Mouse (Mus musculus): ENCODE data around the gene Hnrnpm. TPM values are rescaled to one million over a fixed set of nuclear protein-coding genes. Genes with fewer than 3 reads are reported as not detected.

The Hnrnpm gene
- polyA plus RNA-seq, 1 experiment from 2014 or later, result 145 TPM

DNA sequence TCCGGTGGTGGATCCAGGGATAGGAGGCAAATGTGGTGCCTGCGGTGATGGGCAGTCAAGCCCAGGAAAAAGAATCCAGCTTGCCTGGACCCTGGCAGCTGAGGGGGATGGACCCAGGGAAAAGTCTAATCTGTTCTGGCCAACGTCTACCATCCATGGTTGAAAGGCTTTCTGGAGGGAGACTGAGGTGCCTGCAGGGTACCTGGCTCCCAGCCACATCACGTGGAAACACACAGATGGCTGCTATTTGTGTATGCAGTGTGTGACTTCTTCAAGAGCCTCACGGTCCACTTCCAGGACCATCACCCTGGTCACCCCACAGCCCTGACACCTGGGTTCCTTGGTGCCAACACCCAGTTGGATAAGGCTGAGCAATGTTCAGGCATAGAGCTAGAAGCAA lies 54.9 kb downstream of the Hnrnpm start:
- H3K36me3 ChIP-seq (ENCODE audit: control insufficient read depth, insufficient read depth), result peaks cover 15% of the 10 kb centered on the region; the same call in 1 of the 2 replicates
- no peak overlapping the region for H3K27ac ChIP-seq (ENCODE audit: low read depth, low read length)
- no peak overlapping the region for H3K4me2 ChIP-seq (replicated peaks; ENCODE audit: low read depth)
- H3K27me3 ChIP-seq (replicated peaks; ENCODE audit: control insufficient read depth, insufficient read depth, low read length), result no peaks in the 10 kb centered on the region
- 87% methylated on average over 5 of the region's 5 CpGs for WGBS
- H3K4me1 ChIP-seq (replicated peaks; ENCODE audit: control insufficient read depth, insufficient read depth, low read length), result no peaks in the 10 kb centered on the region; the same call in 1 of the 2 replicates
- no peak for TF ChIP-seq CTCF (IDR thresholded peaks at IDR 0.05; ENCODE audit: low read depth)
- H3K9me3 ChIP-seq (ENCODE audit: control insufficient read depth), result no peaks in the 10 kb centered on the region
- H3K4me3 ChIP-seq (ENCODE audit: low read depth, low read length), result no peak overlapping the region
- ATAC-seq, result no peak
- H3K9ac ChIP-seq (ENCODE audit: low read depth, low read length), result no peak overlapping the region

DNA sequence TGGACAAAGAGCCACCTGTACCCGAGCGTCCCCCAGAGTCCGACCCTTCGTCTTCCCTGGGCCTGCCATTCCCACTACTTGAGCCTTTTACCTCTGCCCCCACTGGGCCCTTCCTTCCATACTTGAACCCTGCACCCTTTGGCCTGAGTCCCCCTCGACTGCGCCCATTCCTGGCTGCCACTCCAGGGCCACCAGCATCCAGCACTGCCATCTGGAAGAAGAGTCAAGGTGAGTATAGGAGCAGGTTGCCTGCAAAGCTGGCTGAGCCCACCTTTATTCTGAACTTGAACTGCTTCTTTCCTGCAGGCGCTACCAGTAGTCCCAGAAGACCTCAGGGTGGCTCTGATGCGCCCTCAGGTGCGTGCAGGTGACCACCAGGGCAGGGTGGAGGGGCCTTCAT lies 55.4 kb downstream of the Hnrnpm start:
- no peak for TF ChIP-seq CTCF (IDR thresholded peaks at IDR 0.05; ENCODE audit: low read depth)
- Histone ChIP-seq H3K27ac (ENCODE audit: low read depth, low read length) (no peak overlapping the region), H3K9ac (ENCODE audit: low read depth, low read length) (no peak overlapping the region), H3K4me1 (replicated peaks; ENCODE audit: control insufficient read depth, insufficient read depth, low read length) (no peaks in the 10 kb centered on the region; the same call in 1 of the 2 replicates), H3K4me2 (replicated peaks; ENCODE audit: low read depth) (no peak overlapping the region), H3K4me3 (ENCODE audit: low read depth, low read length) (no peak overlapping the region), H3K9me3 (ENCODE audit: control insufficient read depth) (no peaks in the 10 kb centered on the region), H3K36me3 (ENCODE audit: control insufficient read depth, insufficient read depth) (peaks cover 15% of the 10 kb centered on the region; the same call in 1 of the 2 replicates), H3K27me3 (replicated peaks; ENCODE audit: control insufficient read depth, insufficient read depth, low read length) (no peaks in the 10 kb centered on the region)
- WGBS, result 93% methylated on average over 9 of the region's 9 CpGs
- no peak for ATAC-seq

GRCm38 (mm10) chr17:33630171-33630895 lies 56.3 kb downstream of the Hnrnpm start:
- WGBS, result 87% methylated on average over 13 of the region's 13 CpGs
- ATAC-seq, result no peak
- Histone ChIP-seq H3K9ac (ENCODE audit: low read depth, low read length) (peak overlapping the region; percentile 64; the same call in 1 of the 2 replicates), H3K4me2 (replicated peaks; ENCODE audit: low read depth) (no peak overlapping the region; the same call in 1 of the 2 replicates), H3K36me3 (ENCODE audit: control insufficient read depth, insufficient read depth) (peaks cover 15% of the 10 kb centered on the region; the same call in 1 of the 2 replicates), H3K27ac (ENCODE audit: low read depth, low read length) (no peak overlapping the region), H3K9me3 (ENCODE audit: control insufficient read depth) (no peaks in the 10 kb centered on the region), H3K4me3 (ENCODE audit: low read depth, low read length) (no peak overlapping the region), H3K27me3 (replicated peaks; ENCODE audit: control insufficient read depth, insufficient read depth, low read length) (no peaks in the 10 kb centered on the region), H3K4me1 (replicated peaks; ENCODE audit: control insufficient read depth, insufficient read depth, low read length) (no peaks in the 10 kb centered on the region; the same call in 1 of the 2 replicates)
- TF ChIP-seq CTCF (IDR thresholded peaks at IDR 0.05; ENCODE audit: low read depth), result no peak

DNA sequence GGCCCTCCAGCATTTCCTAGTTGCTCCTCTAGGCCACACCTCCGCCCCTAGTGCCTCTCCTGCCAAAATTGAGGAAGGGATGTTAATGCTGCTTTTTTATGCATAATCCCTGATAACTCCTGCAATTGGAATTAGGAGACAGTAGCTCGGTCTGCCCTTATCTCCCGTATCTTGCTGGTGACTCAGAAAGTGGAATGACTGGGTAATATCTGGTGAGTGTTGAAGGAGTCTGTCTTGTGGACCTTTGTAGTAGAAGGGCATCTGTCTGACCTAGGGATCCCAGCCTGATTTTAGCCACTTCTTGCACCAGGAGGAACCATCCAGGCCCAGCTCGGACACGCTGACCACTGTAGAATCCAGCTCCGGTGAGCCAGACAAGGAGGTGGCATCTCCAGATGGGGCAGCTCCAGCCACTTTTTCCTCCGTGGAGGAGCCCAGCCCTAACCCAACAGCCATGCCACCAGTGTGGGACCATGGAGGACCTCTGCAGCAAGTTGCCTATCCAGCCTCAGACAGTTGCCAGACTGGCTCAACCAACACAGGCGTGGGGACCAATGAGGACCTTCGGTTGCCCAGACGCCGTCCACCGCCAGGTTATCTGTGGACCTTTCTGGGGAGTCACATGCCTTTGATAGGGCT lies 57.1 kb downstream of the Hnrnpm start:
- no peaks in the 10 kb centered on the region for H3K27me3 ChIP-seq (replicated peaks; ENCODE audit: control insufficient read depth, insufficient read depth, low read length)
- H3K4me2 ChIP-seq (replicated peaks; ENCODE audit: low read depth), result peak overlapping the region; percentile 65
- WGBS, result 60% methylated on average over 12 of the region's 12 CpGs
- peak; percentile 25; the same call in 1 of the 2 replicates for ATAC-seq
- peak overlapping the region; percentile 58 for H3K4me3 ChIP-seq (ENCODE audit: low read depth, low read length)
- peak overlapping the region; percentile 64 for H3K9ac ChIP-seq (ENCODE audit: low read depth, low read length)
- no peak; the same call in 1 of the 2 replicates for TF ChIP-seq CTCF (IDR thresholded peaks at IDR 0.05; ENCODE audit: low read depth)
- H3K9me3 ChIP-seq (ENCODE audit: control insufficient read depth), result no peaks in the 10 kb centered on the region
- H3K36me3 ChIP-seq (ENCODE audit: control insufficient read depth, insufficient read depth), result peaks cover 15% of the 10 kb centered on the region; the same call in 1 of the 2 replicates
- peak overlapping the region; percentile 83 for H3K27ac ChIP-seq (ENCODE audit: low read depth, low read length)
- H3K4me1 ChIP-seq (replicated peaks; ENCODE audit: control insufficient read depth, insufficient read depth, low read length), result no peaks in the 10 kb centered on the region; the same call in 1 of the 2 replicates

GRCm38 (mm10) chr17:33628621-33629486 lies 57.8 kb downstream of the Hnrnpm start, which contains the start of gene Zfp414:
Gene Zfp414 (plus strand): TSS chr17:33629090.
- H3K9me3 ChIP-seq (ENCODE audit: control insufficient read depth), result no peaks in the 10 kb centered on the region
- TF ChIP-seq CTCF (IDR thresholded peaks at IDR 0.05; ENCODE audit: low read depth), result no peak; the same call in 1 of the 2 replicates
- peak within 1 kb of the TSS; percentile 58 for H3K4me3 ChIP-seq (ENCODE audit: low read depth, low read length)
- H3K27ac ChIP-seq (ENCODE audit: low read depth, low read length), result peak within 1 kb of the TSS; percentile 83
- 3% methylated on average over 35 of the region's 35 CpGs for WGBS
- H3K27me3 ChIP-seq (replicated peaks; ENCODE audit: control insufficient read depth, insufficient read depth, low read length), result no peaks in the 10 kb centered on the region
- no peaks in the 10 kb centered on the region; the same call in 1 of the 2 replicates for H3K4me1 ChIP-seq (replicated peaks; ENCODE audit: control insufficient read depth, insufficient read depth, low read length)
- H3K36me3 ChIP-seq (ENCODE audit: control insufficient read depth, insufficient read depth), result peaks cover 15% of the 10 kb centered on the region; the same call in 1 of the 2 replicates
- peak; percentile 93 for ATAC-seq
- peak within 1 kb of the TSS; percentile 64 for H3K9ac ChIP-seq (ENCODE audit: low read depth, low read length)
- peak within 1 kb of the TSS; percentile 65 for H3K4me2 ChIP-seq (replicated peaks; ENCODE audit: low read depth)

All from intestine, postnatal 0 days (tissue).